Mouse (Mus musculus) liver, embryonic 15.5 days (tissue): ENCODE results near the gene Stxbp3. TPM values are rescaled to one million over a fixed set of nuclear protein-coding genes. Genes with fewer than 3 reads are reported as not detected.

Experiments
- ATAC-seq: fragments of 200-750 bp; cut with Nextera tagmentation; 2 replicates; pipeline ENCODE4 v1.8.0; 2017; ENCODE audit warnings: moderate number of reproducible peaks, mild to moderate bottlenecking, moderate library complexity; ENCODE audit not compliant: insufficient read depth
- H3K27ac ChIP-seq: fragments of 300-500 bp; sonication (generic); replicated peaks from 2 replicates; pipeline ENCODE4 v1.5.1; 2015; ENCODE audit warnings: mild to moderate bottlenecking, inconsistent platforms
- H3K27me3 ChIP-seq: fragments of 300-500 bp; sonication (generic); 2 replicates; pipeline ENCODE4 v1.6.1; 2015; ENCODE audit warnings: mild to moderate bottlenecking, inconsistent platforms
- H3K36me3 ChIP-seq: fragments of 300-500 bp; sonication (generic); replicated peaks from 2 replicates; pipeline ENCODE4 v1.6.1; 2015; ENCODE audit warnings: moderate library complexity, mild to moderate bottlenecking, inconsistent platforms
- H3K4me1 ChIP-seq: fragments of 300-500 bp; sonication (generic); replicated peaks from 2 replicates; pipeline ENCODE4 v1.6.1; 2015; ENCODE audit warnings: inconsistent platforms
- H3K4me2 ChIP-seq: fragments of 300-500 bp; sonication (generic); 2 replicates; pipeline ENCODE4 v1.6.1; 2015; ENCODE audit warnings: moderate library complexity, mild to moderate bottlenecking, inconsistent platforms
- H3K4me3 ChIP-seq: fragments of 300-500 bp; sonication (generic); replicated peaks from 2 replicates; pipeline ENCODE4 v1.5.1; 2015; ENCODE audit warnings: mild to moderate bottlenecking, inconsistent platforms
- H3K9ac ChIP-seq: fragments of 300-500 bp; sonication (generic); 2 replicates; pipeline ENCODE4 v1.6.1; 2015; ENCODE audit warnings: moderate library complexity, mild to moderate bottlenecking, inconsistent platforms
- H3K9me3 ChIP-seq: fragments of 300-500 bp; sonication (generic); replicated peaks from 2 replicates; pipeline ENCODE4 v1.6.1; 2016; ENCODE audit warnings: inconsistent platforms
- WGBS: fragments of 180-500 bp; shearing (Covaris S2); methylation state at CpG from one replicate; pipeline ENCODE4 v1.1.7; 2015; ENCODE audit warnings: mixed read lengths; ENCODE audit not compliant: insufficient replicate concordance; 5-methylcytosine and 5-hydroxymethylcytosine counted together
- polyA plus RNA-seq: library from polyadenylated mRNA; unstranded; fragments of >200 nt; fragmentation: Nextera tagmentation; extraction: Ambion mirVana; gene quantifications from 2 replicates; pipeline ENCODE4 v1.2.1, GENCODE M21; 2015

Stxbp3 gene
- polyA plus RNA-seq, 1 experiment from 2014 or later, result 16.8 TPM

DNA sequence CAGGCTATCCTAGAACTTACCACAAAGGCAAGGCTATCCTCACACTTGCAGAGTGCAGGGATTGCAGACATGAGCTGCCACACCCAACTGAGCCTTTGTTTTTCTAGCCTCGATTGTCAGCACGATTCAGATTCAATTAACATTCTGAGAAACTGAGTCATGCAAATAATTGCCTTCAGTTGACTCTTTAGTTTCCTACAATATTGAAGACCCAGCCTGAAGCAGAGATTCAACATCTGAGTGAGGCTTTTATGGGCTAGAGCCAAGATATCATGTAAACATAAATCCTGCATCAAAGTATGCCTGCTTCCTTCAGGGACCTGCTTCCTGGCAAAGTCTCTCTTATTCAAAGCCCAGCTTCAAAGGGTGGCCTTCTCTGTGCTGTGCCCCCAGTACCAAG, 76.6 kb downstream of the Stxbp3 start:
- no peak for ATAC-seq
- no peak overlapping the region for H3K9ac ChIP-seq
- no peak overlapping the region for H3K4me2 ChIP-seq
- H3K4me3 ChIP-seq, result no peak overlapping the region
- peaks cover 38% of the 10 kb centered on the region for H3K27me3 ChIP-seq
- no peaks in the 10 kb centered on the region for H3K9me3 ChIP-seq
- no peak overlapping the region for H3K27ac ChIP-seq
- no peaks in the 10 kb centered on the region for H3K36me3 ChIP-seq
- 58% methylated on average over 2 of the region's 2 CpGs for WGBS
- H3K4me1 ChIP-seq, result 0 out of 2 replicates have a peak, but pooled peaks cover 4% of the 10 kb centered on the region

DNA sequence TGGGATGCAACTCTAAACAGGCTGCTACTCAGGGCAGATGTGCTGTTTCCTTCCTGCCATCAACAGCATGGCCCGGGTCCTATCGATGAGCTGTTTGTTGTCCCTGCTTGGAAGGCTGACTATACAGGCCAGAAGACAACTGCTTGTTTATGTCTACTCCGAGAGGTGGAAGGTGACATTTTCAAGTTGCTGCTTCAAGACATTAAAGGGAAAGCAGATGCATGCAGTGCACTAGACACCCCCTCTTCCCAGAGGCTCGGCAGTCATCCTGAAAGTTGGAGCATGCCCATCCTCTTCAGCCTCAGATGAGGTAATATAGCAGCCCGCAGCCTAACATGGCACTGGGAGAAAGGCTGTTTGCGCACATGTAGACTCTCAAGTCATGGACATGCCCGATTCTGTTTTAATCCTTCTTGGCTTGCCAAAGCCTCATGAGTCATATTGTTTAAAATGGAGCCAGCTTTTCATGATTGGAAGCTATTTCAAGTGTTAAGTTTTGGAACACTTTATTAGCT, 77.7 kb downstream of the Stxbp3 start:
- Histone ChIP-seq H3K9me3 (no peaks in the 10 kb centered on the region), H3K4me3 (no peak overlapping the region), H3K27me3 (peaks cover 41% of the 10 kb centered on the region), H3K9ac (no peak overlapping the region), H3K4me1 (0 out of 2 replicates have a peak, but pooled peaks cover 5% of the 10 kb centered on the region), H3K27ac (no peak overlapping the region), H3K36me3 (no peaks in the 10 kb centered on the region), H3K4me2 (no peak overlapping the region)
- WGBS, result 60% methylated on average over 7 of the region's 7 CpGs
- ATAC-seq, result no peak

DNA sequence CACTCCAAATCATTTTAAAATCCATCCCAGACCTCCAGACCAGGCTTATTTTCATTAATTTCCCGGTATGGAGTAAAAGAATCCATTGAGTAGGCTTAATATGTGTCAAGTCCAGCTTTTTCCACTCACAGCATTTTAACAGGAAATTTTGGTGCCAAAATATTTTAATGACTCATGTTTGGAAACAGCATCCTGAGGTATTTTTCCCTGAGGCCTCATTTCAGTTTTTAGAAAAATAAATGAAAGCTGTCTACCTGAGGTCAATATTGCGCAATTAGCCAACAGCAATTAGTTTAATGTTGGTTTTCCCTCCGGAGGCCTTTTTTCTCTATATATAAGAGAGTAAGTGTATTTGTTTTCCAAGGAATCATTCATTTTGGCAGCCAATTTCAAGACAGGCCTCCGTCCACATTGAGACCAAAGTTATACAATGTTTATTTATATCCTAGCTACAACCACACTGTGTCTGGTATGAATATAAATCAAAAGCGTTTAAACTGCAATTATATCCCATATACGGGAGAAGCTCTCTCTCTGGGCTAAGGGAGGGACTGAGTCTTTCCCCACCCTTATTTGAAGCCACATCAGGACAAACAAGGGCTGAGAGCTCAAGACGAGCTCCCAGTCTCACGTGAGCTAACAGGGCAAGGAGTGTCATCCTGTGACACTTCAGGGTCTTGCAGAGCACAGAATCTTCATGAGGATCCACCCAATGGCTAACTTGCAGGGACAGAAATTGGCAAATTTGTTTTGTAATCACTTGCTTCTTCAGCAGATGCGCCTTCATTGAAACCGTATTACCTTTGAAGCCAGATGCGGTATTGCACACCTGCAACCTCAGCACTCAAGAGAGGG, 80.5 kb downstream of the Stxbp3 start:
- Histone ChIP-seq H3K27me3 (peaks cover 36% of the 10 kb centered on the region), H3K4me2 (no peak overlapping the region), H3K9ac (no peak overlapping the region), H3K9me3 (no peaks in the 10 kb centered on the region), H3K4me3 (no peak overlapping the region), H3K27ac (no peak overlapping the region), H3K36me3 (no peaks in the 10 kb centered on the region), H3K4me1 (peaks cover 28% of the 10 kb centered on the region)
- no peak for ATAC-seq
- WGBS, result 77% methylated on average over 11 of the region's 11 CpGs

DNA sequence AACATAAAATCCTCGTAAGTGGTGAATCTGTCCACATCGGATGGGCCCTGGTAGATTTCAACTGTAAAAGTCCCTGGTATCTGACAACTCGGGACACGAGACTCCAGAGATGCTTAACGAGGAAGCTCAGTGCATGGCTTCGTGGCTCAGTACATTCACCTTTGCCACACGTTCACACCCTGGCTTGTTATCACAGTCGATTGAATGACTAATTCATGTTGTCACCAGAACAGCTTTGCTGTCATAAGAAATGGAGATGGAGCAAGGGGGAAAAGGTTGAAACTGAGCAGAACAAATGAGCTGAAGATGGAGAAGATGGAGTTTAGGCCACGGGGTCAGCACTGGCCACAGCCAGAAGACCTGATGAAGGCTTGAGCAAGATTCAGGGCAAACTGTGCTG, 82.8 kb downstream of the Stxbp3 start:
- Histone ChIP-seq H3K36me3 (no peaks in the 10 kb centered on the region), H3K27ac (no peak overlapping the region), H3K27me3 (peaks cover 19% of the 10 kb centered on the region), H3K9ac (no peak overlapping the region), H3K4me2 (no peak overlapping the region), H3K4me1 (peaks cover 43% of the 10 kb centered on the region), H3K4me3 (no peak overlapping the region), H3K9me3 (no peaks in the 10 kb centered on the region)
- 63% methylated on average over 9 of the region's 9 CpGs for WGBS
- no peak for ATAC-seq

DNA sequence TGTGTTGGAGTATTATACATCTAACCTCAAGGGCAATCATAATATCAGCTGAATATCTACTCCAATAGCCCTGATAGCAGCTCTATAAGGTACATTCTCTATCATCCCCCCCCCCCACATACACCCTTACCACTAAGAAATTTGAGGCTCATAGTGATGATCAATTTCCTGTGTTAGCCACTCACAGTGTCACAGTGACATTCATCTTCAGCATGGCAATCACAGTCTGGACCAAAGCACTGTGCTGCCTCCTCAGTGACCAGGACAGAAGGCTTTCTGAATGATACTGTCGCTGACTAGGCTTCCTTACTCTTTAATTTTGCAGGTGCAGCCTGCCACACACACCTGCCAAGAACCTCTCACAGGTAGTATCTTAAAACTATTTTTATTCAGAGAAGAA, 84.2 kb downstream of the Stxbp3 start:
- H3K27ac ChIP-seq, result peak overlapping the region; percentile 75

DNA sequence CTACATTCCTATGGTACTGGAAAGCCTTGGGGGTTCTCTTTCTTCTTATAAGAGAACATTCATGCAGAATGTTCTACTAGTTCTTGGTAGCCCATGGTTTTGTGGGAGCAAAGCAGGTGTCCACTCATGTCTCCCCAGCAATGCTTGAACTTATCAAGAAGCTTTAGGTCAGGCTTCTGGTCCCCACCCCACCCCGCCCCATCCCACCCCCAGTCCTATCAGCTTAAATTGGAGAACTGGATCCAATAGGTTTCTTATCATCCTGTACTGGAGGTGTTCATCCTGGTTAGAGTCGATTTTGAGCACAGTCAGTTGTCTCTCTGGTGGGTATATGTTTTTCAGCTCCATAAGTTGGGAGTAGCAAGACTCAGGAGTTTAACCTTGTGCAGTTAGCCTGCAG, 84.8 kb downstream of the Stxbp3 start:
- H3K9me3 ChIP-seq, result no peaks in the 10 kb centered on the region
- H3K27ac ChIP-seq, result peak overlapping the region; percentile 75
- ATAC-seq, result peak; percentile 65
- H3K9ac ChIP-seq, result no peak overlapping the region
- H3K4me1 ChIP-seq, result peaks cover 63% of the 10 kb centered on the region
- H3K27me3 ChIP-seq, result peaks cover 8% of the 10 kb centered on the region; the same call in 1 of the 2 replicates
- H3K4me2 ChIP-seq, result peak overlapping the region; percentile 52
- H3K4me3 ChIP-seq, result no peak overlapping the region
- 39% methylated on average over 2 of the region's 2 CpGs for WGBS
- H3K36me3 ChIP-seq, result no peaks in the 10 kb centered on the region

More for the DNA sequence above, 84.2 kb downstream of the Stxbp3 start:
- Histone ChIP-seq H3K36me3 (no peaks in the 10 kb centered on the region), H3K9me3 (no peaks in the 10 kb centered on the region), H3K4me2 (peak overlapping the region; percentile 52), H3K4me1 (peaks cover 57% of the 10 kb centered on the region), H3K27me3 (peaks cover 13% of the 10 kb centered on the region), H3K9ac (no peak overlapping the region), H3K4me3 (no peak overlapping the region)
- ATAC-seq, result no peak
- WGBS, result 65% methylated on average over 1 of the region's 1 CpGs

DNA sequence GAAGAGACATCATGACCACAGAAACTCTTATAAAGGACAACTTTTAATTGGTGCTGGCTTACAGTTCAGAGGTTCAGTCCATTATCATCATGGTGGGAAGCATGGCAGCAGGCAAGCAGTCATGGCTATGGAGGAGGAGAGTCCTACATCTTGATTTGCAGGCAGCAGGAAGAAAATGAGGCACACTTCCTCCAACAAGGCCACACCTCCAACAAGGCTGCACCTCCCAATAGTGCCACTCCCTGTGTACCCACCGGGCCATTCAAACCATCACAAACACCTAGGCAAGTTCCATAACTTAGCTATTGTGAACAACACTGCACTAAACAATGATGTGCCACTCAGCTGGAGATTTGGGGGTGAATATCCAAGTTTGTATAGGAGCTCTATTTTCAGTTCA, 85.8 kb downstream of the Stxbp3 start:
- no peak overlapping the region for H3K9ac ChIP-seq
- H3K9me3 ChIP-seq, result no peaks in the 10 kb centered on the region
- 33% methylated on average over 1 of the region's 1 CpGs for WGBS
- peak; percentile 53; the same call in 1 of the 2 replicates for ATAC-seq
- peak overlapping the region; percentile 75 for H3K27ac ChIP-seq
- H3K27me3 ChIP-seq, result peaks cover 8% of the 10 kb centered on the region; the same call in 1 of the 2 replicates
- H3K36me3 ChIP-seq, result no peaks in the 10 kb centered on the region
- peak overlapping the region; percentile 52 for H3K4me2 ChIP-seq
- H3K4me3 ChIP-seq, result no peak overlapping the region
- H3K4me1 ChIP-seq, result peaks cover 70% of the 10 kb centered on the region

DNA sequence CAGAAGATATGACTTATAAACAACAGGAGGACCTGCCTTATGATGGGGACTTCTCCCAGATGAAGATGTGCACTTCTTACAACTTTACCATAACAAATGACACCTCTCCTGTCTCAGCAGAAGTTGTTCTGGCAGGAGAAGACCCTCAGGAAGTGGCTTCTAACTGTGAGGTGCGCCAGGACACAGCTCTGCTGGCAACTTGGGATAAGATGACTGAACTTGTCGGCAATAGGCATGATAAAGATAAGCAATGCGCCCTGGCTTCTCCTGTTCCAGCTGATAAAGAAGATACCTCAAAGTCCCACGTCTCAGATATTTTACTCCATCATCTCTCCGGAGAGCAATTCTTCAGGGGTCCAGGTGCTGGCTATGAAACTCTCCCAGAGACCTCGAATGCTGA, 88.6 kb downstream of the Stxbp3 start:
- Histone ChIP-seq H3K27ac (peak overlapping the region; percentile 83), H3K9me3 (no peaks in the 10 kb centered on the region), H3K27me3 (0 out of 2 replicates have a peak, but pooled peaks cover 2% of the 10 kb centered on the region), H3K4me2 (peak overlapping the region; percentile 50), H3K4me3 (peak overlapping the region; percentile 17), H3K36me3 (no peaks in the 10 kb centered on the region), H3K9ac (peak overlapping the region; percentile 23; the same call in 1 of the 2 replicates), H3K4me1 (peaks cover 63% of the 10 kb centered on the region)
- WGBS, result 23% methylated on average over 6 of the region's 6 CpGs
- peak; percentile 83 for ATAC-seq

DNA sequence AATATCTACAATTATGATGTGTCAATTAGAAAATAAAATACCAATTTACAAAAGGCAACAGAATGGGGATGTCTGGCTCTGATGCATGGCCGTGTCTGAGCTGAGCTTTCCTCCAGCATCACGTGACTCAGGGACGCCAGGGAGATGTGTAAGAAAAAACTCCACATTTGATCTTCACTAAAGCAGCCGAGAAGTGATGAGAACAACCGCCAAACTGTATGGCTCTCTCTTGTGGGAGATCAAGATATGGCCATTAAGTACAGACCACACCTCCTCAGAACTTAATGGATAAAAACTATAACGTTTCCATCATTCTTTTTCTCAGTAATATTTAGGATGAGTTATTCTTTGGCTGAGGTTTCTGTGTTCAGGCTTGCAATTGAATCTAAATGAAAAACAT, 89.3 kb downstream of the Stxbp3 start:
- Histone ChIP-seq H3K4me3 (peak overlapping the region; percentile 17), H3K27ac (peak overlapping the region; percentile 83), H3K36me3 (no peaks in the 10 kb centered on the region), H3K27me3 (0 out of 2 replicates have a peak, but pooled peaks cover 2% of the 10 kb centered on the region), H3K9me3 (no peaks in the 10 kb centered on the region), H3K9ac (0 out of 2 replicates have a peak overlapping the region, but pooled peaks have one; percentile 0), H3K4me1 (peaks cover 60% of the 10 kb centered on the region), H3K4me2 (peak overlapping the region; percentile 50)
- WGBS, result 20% methylated on average over 6 of the region's 6 CpGs
- ATAC-seq, result peak; percentile 65

DNA sequence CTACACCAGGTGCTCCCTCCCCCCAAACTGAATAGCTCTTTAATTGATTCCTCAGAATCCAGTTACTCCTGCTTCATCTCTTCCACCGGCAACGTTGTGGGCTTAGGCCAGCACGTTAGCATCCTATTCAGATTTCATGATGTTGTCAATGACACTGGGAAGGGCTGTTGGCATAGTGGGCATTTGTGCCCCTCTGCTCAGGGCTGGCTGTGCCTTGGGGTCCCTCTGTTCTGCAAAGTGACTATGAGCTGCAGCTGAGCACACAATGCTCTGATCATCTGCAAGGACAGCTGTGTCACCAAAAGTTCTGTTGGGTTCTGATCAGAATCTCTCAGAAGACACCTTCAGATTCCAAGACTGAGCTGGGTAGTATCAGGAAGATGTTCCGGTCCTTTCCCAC, 96.3 kb downstream of the Stxbp3 start:
- H3K4me3 ChIP-seq, result no peak overlapping the region
- WGBS, result 73% methylated on average over 4 of the region's 4 CpGs
- H3K9ac ChIP-seq, result no peak overlapping the region
- peaks cover 19% of the 10 kb centered on the region for H3K27me3 ChIP-seq
- no peak for ATAC-seq
- no peaks in the 10 kb centered on the region for H3K36me3 ChIP-seq
- H3K4me1 ChIP-seq, result peaks cover 24% of the 10 kb centered on the region
- H3K4me2 ChIP-seq, result no peak overlapping the region
- no peaks in the 10 kb centered on the region for H3K9me3 ChIP-seq
- H3K27ac ChIP-seq, result 0 out of 2 replicates have a peak overlapping the region, but pooled peaks have one; percentile 6
